Mouse (Mus musculus) lung, postnatal 25 days (tissue): ENCODE data around the gene Rab11fip3.

ENCODE experiments used
- DNase-seq: peaks from one replicate; pipeline ENCODE4 v3.0.0; 2022; ENCODE audit warnings: low spot score

Rab11fip3 gene

DNA sequence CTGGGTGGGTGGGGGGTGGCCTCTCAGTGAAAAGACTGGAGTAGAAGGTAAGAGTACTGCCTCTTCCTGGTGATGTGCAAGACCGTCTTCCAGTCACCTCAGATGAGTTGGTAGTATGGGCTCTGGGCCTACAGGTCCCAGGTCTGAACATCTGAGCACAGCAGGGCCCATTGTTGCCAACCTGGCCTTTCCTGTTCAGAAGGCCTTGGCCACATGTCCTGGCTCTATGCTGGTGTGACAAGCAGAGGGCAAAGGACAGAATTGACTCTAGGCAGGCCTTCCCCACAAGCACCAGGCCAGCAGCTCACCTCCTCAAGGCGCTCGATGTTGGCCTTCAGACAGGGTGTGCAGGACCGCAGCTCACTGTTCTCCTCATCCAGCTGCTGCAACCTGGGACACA, 77.1 kb downstream of the Rab11fip3 start:
- no peak for DNase-seq

DNA sequence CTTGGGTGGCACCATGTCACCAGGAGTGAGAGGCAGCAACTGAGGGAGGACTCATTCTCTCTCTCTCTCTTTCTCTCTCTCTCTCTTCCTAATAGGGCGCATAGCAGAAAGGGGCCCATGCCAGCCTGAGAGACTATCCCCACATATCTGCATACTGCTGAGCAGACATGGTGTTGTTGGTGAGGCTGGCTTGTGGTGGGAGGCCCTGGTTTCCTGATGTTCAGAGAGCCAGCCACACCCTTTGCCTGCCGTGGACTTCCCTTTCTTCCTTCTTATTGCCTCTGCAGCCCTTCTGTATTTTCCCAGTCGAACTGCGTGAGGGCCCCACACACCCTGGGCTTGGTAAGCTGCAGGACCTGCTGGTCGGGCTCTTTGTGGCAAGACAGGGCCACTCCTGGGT, 79.0 kb downstream of the Rab11fip3 start:
- no peak for DNase-seq

DNA sequence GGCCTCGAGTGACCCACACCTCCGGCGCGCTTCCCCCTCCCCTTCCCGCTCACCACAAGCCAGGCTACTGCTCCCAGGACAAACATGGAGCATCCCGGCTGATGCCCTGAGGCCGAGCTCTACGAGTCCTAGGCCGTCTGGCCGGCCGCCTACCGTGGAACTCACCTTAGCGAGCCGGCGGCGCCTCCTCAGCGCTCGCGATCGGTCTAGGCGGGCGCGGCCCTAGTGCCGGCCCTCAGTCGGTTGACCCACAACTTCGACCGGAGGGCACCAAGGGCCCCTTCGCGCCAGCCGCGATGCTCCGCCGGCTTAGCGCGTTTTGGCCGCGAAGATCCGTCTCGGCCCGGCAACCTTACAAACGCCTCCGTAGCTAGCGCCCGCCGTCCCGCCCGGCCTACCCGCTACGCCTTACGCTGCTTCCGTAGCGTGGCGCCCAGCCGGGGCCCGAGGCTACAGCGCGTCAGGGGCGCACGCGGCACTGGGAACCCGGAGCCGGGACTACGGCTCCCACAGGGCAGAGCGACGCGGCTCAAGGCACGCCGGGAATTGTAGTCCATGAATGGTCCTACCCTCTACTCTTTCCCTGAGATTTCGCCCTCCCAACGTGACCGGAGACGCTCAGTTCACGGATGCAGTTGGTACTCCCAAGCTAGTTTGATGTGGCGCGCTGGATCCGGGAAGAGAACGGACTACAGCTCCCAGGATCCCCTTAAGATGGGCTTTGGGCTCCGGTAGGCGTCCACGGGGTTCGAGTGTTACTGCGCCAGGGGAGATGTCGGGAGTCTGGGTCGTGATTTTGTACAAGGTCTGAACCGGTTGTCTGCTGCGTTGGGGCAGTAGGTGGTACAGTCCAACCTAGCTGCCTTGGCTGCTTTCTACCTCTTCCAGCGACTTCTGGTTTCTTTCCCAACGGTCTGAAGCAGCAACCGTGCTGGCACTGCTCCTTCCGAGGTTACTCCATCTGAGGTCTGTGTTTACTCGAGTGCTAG, 83.8 kb downstream of the Rab11fip3 start, which contains the start of gene Capn15:
TSS of gene Capn15 (minus strand) at position 491 of the 989 bp plus-strand sequence.
- peak; percentile 95 for DNase-seq

DNA sequence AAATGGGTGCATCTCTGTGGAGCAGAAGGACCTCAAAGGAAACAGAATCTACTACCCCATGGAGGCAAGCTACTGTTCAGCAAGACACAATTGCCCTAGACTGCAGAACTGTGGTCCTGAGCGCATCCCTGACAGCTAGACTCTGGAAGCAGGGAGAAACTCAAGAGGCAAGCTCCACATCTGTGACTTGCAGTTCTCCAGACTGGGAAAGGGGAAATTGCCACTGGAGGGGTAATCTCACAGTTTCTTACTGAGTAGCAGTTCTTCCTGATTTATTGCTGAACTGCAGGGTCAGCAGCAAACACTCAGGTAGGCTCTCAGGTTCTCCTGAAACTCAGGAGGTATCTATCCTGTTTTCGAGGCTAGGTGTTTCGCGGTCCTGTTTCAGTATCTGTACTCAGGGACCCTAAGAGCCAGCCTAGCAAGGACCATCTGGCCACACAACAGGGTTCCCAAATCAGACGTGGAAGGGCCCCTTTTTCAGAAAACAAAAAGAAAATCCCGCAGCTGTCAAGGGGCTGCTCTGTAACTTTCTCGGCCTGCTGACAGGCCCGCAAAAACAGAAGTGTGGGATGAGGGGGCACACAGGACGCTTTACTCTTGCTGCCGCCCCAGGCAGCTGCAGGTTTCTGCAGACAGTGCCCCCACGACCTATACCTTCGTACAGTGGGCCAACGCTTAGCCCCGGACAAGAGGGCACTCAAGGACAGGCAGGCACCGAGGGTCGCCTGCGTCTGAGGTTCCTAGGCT, 84.6 kb downstream of the Rab11fip3 start:
- DNase-seq, result no peak

DNA sequence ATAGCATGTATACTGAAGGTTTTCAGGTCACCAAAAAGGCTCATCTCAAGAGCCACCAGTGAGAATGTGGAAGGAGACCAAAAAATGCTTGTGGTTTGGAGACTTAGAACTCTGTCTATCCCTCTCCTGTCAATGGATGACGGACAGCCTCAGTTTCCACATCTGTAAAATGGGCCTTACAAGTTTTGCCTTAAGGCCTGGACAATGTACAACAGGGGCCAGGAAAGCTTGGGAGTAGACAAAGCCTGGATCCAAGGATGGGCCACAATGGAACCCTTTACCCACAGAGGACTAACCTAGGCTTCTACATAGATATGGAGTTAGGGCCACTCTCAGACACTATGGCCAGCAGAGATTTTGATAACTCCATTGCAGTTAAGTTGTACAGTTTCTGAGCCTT, 85.3 kb downstream of the Rab11fip3 start:
- DNase-seq, result no peak

DNA sequence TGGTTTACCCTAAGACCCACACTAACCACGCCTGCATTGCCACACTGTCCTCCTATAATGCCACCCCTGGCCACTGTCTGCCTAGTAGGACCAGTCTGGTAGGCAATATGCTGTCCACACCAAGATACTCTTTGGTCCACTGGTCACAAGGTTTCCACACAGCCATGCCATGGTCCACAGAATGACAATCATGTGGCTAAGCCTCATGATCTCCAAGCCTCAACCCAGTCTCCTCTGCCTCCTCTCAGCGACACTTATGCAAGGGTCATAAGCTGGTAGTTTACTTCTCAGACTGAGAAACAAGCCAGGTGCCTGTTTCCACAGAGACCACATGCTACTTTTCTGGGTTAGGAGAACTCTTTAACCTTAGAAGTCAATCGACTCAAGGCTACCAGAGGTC, 86.4 kb downstream of the Rab11fip3 start:
- DNase-seq, result no peak

GRCm38 (mm10) chr17:25980854-25981253, 88.5 kb downstream of the Rab11fip3 start:
- DNase-seq, result no peak

DNA sequence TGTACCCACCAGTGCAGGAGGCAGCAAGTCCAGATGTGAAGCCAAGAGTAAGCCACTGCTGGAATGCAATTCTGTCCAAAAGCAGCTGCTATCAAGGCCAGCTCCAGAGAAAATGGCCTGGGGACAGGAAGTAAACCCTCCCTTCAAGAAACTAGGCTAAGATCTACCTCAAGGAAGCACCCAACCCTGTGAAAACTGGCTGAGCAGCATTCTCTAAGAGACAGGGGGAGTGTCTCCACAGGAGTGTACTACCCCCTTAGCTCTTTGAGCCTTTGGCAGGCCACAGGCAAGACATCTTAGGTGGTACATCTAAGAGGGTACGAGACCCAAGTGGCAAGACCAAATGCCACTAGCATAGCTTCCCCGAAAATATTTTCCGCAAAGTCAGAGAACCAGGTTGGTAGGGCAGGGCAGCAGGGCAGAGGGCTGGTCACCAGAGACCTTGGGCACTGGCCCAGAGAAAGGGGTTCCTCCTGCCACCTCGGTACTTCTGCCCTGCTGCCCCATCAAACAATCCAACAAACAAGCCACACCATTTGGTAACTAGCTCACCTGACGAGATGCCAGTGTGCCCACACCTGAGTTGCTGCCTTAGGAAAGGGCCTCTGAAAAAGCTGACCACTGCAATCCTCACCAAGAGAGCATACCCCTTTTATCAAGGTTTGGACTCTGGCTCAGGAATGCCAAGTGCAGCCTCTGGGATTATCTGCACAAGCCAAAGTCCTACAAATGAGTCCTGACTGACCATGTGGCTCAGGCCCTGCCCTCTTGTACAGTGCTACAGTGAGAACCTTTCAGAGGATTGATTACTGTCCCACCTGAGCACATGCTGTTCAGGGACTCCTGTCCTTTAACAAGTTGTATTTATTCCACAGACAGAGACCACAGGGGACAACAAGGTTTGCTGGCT, 89.3 kb downstream of the Rab11fip3 start:
- DNase-seq, result no peak

- DNase-seq, result no peak
Measured at GRCm38 (mm10) chr17:25970954-25971707, 98.2 kb downstream of the Rab11fip3 start.

DNA sequence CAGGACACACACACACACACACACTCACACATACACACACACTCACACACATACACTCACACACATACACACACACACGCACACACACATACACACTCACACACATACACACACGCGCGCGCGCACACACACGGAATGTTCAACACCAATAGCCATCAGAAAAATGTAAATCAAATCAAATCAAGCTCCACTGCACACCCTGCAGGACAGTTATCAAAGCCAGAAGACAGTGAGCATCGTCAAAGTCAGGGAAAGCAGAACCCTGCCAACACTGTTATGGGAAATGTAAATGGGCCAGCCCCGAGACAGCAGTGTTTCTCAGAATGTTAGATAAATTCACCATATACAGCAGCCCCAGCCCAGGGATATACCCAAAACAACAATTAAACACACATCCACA, 98.9 kb downstream of the Rab11fip3 start:
- DNase-seq, result no peak

GRCm38 (mm10) chr17:25968176-25968575, 101.2 kb downstream of the Rab11fip3 start:
- DNase-seq, result peak; percentile 56

DNA sequence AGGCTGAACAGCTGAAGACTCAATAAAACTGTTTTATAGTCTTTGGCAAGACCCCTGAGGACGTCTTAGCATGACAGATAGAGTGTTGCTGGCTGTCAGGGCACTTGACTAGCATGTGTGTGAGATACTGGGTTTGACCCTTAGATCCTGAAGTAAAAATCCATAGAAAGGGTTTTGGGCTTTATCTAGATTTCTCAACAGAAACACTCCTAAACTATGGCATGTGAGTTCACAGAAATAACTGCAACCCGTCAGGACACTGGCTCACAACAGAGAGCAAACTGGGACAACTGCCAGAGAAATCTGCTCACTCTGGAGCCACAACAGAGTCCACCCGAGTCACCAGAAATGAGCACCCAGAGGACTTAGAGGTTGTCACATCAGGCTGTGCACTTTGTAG, 101.7 kb downstream of the Rab11fip3 start:
- DNase-seq, result no peak

DNA sequence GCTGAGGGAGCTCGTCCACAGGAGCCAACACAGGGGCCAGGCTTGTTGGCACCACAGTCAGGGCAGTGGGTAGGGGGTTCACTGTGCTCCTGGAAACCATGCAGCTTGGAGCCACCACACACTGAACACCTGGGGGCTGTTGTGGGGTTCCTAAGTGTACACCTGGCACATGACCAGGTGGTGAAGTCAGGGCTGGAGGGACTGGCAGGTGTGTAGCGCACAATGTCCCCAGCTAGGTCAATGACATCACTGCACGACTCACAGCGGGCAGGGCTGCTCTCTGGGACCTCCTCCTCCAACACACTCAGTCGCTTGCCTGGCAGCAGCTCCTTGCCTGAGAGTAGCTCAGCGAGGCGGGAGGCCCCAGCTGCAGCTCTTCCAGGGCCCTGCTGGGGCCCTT, 105.1 kb downstream of the Rab11fip3 start:
- DNase-seq, result no peak

DNA sequence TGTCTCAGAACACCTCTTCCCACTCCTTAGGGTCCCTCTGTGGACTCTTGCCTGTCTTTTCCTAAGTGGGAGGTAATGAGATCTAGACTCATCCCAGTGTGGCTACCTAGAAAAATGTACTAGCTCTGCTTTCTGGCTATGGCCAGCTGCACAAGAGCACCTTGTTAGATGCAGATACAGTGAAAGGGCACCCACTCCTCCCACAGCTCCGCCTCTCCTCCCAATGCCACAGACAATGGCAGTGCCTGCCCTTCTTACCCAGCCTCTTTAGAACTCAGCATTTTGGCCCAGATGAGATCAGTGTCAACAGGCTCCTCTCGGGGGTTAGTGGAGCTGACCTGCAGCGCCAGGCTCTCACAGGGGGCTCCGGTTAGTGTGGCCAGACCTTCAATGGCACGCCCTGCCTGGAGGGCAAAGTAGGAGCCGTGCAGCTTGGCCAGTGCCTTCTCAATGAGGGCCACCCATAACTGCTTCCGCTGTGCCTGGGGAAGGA, 106.9 kb downstream of the Rab11fip3 start:
- DNase-seq, result no peak

DNA sequence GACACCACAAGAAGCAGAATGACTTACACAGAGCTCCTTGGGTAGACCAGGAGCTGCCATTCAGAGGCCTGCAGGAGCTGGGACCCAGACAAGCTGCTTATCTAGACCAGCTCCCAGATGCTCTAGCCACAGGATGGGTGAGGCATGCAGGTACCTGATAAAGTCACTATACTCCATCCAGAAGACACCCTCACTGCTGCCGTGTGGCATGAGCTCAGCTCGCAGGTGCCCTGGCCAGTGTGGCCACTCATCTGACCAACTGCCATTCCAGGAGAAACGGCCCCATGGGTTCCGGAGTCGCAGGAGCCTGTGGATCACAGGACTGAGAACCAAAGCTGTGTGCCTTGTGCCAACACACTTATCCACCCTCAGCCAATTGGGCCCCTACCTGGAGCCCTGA, 107.8 kb downstream of the Rab11fip3 start:
- no peak for DNase-seq

GRCm38 (mm10) chr17:25959630-25960467, 109.5 kb downstream of the Rab11fip3 start:
- no peak for DNase-seq

DNA sequence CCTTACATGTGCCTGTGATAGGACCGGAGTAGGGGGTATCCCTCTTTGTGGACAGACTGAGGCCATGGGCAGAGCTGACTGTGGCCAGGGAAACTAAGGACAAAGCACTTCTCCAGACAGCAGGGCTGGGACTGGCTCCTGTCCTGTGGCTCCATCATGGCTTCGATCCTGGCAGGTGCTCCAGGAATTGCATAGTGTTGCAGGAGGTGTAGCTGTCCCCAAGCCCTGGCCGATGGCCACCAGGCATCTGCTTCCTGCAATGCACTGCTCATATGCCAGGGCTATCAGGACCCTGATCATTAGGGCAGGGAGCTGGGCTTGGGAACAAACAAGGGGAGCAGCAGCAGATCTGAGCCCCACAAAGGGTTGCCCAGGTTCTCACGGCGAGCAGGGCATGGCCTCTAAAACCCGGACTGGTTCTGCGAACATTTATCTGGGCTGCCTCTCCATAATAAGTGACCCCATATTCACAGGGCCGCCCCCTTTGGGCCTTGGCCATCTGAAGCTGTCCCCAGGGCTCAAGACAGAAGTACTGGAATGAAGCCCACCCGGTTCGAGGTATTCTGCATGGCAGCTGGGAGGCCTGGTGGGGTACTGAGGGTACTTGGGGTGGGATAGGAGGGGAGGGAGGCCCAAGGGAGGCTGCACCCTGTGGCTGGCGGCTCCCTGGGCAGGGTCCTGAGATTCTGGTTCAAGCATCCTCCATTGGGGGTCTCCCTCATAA, 110.4 kb downstream of the Rab11fip3 start:
- DNase-seq, result no peak

DNA sequence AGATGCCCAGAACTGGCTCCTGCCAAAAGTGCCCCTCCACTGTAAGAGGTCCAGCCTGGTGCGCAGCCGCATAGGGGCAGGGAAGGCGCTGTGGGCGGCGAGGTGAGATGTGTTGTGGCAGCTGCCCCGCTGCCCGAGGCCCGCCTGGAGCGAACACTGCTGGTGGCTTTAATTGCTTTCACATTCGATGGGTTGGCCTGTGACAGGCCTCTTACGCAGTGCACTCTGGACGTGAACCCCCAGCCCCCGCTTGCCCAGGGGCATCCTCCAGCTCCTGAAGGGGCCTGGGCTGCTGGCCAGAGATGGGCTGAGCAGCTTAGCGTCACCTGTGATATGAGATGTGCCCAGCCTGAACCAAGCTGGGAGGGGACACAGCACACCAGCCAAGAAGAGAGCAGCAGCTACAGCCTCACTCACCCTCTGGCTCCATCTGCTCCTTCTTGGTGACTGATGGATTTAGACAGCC, 111.7 kb downstream of the Rab11fip3 start:
- DNase-seq, result no peak

GRCm38 (mm10) chr17:25956631-25957030, 112.7 kb downstream of the Rab11fip3 start:
- no peak for DNase-seq
